9 mouse cellular contexts compared by ENCODE assay signal in the genomic region with DNA sequence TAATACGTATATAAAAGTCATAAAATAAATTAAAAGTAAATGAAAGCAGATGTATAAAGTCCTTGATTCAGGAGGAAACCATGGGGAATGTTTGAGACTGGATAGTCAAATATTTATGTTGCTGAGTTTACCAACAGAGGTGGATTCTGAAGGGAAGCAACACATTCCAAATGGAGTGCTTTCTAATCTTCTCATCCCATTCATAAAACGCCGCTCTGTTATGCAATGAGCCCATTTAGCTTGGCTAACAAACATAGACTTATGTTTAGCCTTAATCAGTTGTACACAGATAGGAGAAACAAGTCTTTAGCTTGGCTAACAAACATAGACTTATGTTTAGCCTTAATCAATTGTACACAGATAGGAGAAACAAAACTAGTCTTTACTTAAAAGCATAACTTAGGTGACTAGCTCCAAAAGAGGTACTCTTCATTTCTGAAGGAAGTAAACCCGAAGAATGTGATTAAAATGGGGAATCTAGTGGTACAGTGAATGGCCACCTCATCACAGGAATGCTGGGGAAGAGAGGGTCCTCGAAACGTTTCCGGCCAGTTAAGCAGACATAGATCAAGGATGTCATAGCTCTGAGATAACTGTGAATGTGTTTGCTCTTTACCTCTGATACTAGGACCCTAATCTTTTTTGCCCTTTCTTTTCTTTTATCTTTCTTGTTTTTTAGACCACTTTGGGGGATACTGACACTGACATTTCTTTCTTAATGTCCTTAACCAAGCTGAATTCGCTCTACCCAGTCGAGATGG. TPM values are rescaled to one million over a fixed set of nuclear protein-coding genes. Genes with fewer than 3 reads are reported as not detected.
A peak's percentile ranks its signal among the peaks of the same experiment; 100 is the strongest.
DNase-seq lines count a peak whose midpoint lies in the region; ATAC-seq and TF ChIP-seq lines count a peak whose summit lies in the region.
"Had no signal": no experiment of that assay in that cellular context is flagged by ENCODE, and none has a peak within 500 bp of the region (broad histone marks: within the 10 kb centered on the region; RNA-seq: fewer than 3 reads in every experiment).

No protein-coding gene starts in this region.

- peak in 1 of 2 experiments; percentile 45 for DNase-seq in cerebellum, adult 2 months
- no peak for DNase-seq in stomach, postnatal 0 days (ENCODE audit: low spot score)
- no peak for DNase-seq in Muller cell, postnatal 12 days (ENCODE audit: inconsistent ontology term)
- no peak for DNase-seq in ovary, postnatal 36 days (ENCODE audit: low spot score)
- no peak for DNase-seq in gastrocnemius, adult 2 months

- no peak overlapping the region for H3K27ac ChIP-seq in cerebellum, adult 2 months (ENCODE audit: insufficient read depth, low read length)
- no peak overlapping the region for H3K27ac ChIP-seq in stomach, embryonic 14.5 days (ENCODE audit: low read length)
- H3K27ac ChIP-seq in stomach, postnatal 0 days (replicated peaks), result no peak overlapping the region
- peak overlapping the region; percentile 81 for H3K27ac ChIP-seq in midbrain, embryonic 12.5 days (replicated peaks)
- no peak overlapping the region for H3K27ac ChIP-seq in gastrocnemius, adult 2 months

- H3K4me2 ChIP-seq in stomach, embryonic 14.5 days (replicated peaks; ENCODE audit: low read depth, low read length), result peak overlapping the region; percentile 75; the same call in 1 of the 2 replicates
- no peak overlapping the region for H3K4me2 ChIP-seq in stomach, postnatal 0 days (replicated peaks; ENCODE audit: low read depth)
- H3K4me2 ChIP-seq in midbrain, embryonic 12.5 days (replicated peaks), result peak overlapping the region; percentile 65

- TF ChIP-seq POLR2A in cerebellum, adult 2 months (IDR thresholded peaks at IDR 0.05; ENCODE audit: borderline replicate concordance, insufficient read depth, low read length), result no peak

- no peaks in the 10 kb centered on the region for H3K9me3 ChIP-seq in stomach, embryonic 14.5 days (ENCODE audit: control insufficient read depth, low read depth, low read length)
- H3K9me3 ChIP-seq in stomach, postnatal 0 days (ENCODE audit: control insufficient read depth, low read length), result no peaks in the 10 kb centered on the region
- no peaks in the 10 kb centered on the region for H3K9me3 ChIP-seq in midbrain, embryonic 12.5 days

- 20% methylated on average over 9 of the region's 9 CpGs for WGBS in cerebellum, adult 2 months
- WGBS in stomach, embryonic 14.5 days, result 55% methylated on average over 9 of the region's 9 CpGs
- 55% methylated on average over 9 of the region's 9 CpGs for WGBS in stomach, postnatal 0 days
- WGBS in midbrain, embryonic 12.5 days, result 52% methylated on average over 9 of the region's 9 CpGs

- ATAC-seq in cerebellum, adult (ENCODE audit: insufficient number of reproducible peaks, low FRiP score, low TSS enrichment), result no peak
- ATAC-seq in stomach, embryonic 14.5 days (ENCODE audit: insufficient number of reproducible peaks, insufficient read depth, low FRiP score, low read depth), result no peak
- ATAC-seq in stomach, postnatal 0 days (ENCODE audit: low FRiP score, low TSS enrichment), result no peak
- ATAC-seq in midbrain, embryonic 12.5 days (ENCODE audit: low FRiP score, low read depth), result no peak

- TF ChIP-seq CTCF in cerebellum, adult 2 months (IDR thresholded peaks at IDR 0.05; ENCODE audit: borderline replicate concordance, insufficient read depth, low read depth, low read length), result no peak
- TF ChIP-seq CTCF in stomach, postnatal 0 days (IDR thresholded peaks at IDR 0.05; ENCODE audit: low read depth), result no peak
- no peak for TF ChIP-seq CTCF in gastrocnemius, adult 2 months (IDR thresholded peaks at IDR 0.05)

- H3K9ac ChIP-seq in stomach, embryonic 14.5 days (replicated peaks; ENCODE audit: low read depth, low read length), result no peak overlapping the region
- no peak overlapping the region for H3K9ac ChIP-seq in stomach, postnatal 0 days (ENCODE audit: low read length)
- H3K9ac ChIP-seq in midbrain, embryonic 12.5 days (replicated peaks), result peak overlapping the region; percentile 58

- H3K4me3 ChIP-seq in cerebellum, adult 2 months (replicated peaks; ENCODE audit: insufficient read depth, low read depth, low read length), result peak overlapping the region; percentile 67
- H3K4me3 ChIP-seq in stomach, embryonic 14.5 days (ENCODE audit: low read depth, low read length), result no peak overlapping the region; the same call in 1 of the 2 replicates
- no peak overlapping the region for H3K4me3 ChIP-seq in stomach, postnatal 0 days (ENCODE audit: low read depth, low read length)
- peak overlapping the region; percentile 64 for H3K4me3 ChIP-seq in midbrain, embryonic 12.5 days
- no peak overlapping the region for H3K4me3 ChIP-seq in gastrocnemius, adult 2 months

- TF ChIP-seq EP300 in stomach, postnatal 0 days (optimal IDR thresholded peaks at IDR 0.05), result no peak

- no peaks in the 10 kb centered on the region for H3K36me3 ChIP-seq in stomach, embryonic 14.5 days (ENCODE audit: control insufficient read depth, insufficient read depth, low read length)
- H3K36me3 ChIP-seq in stomach, postnatal 0 days (ENCODE audit: control insufficient read depth, insufficient read depth, low read length), result no peaks in the 10 kb centered on the region
- no peaks in the 10 kb centered on the region for H3K36me3 ChIP-seq in midbrain, embryonic 12.5 days

- no peaks in the 10 kb centered on the region; the same call in 1 of the 2 replicates for H3K4me1 ChIP-seq in cerebellum, adult 2 months (ENCODE audit: control insufficient read depth, insufficient read depth, low read length)
- no peaks in the 10 kb centered on the region for H3K4me1 ChIP-seq in stomach, embryonic 14.5 days (ENCODE audit: control insufficient read depth, insufficient read depth, low read length)
- no peaks in the 10 kb centered on the region for H3K4me1 ChIP-seq in stomach, postnatal 0 days (replicated peaks; ENCODE audit: control insufficient read depth, insufficient read depth)
- peaks cover 6% of the 10 kb centered on the region for H3K4me1 ChIP-seq in midbrain, embryonic 12.5 days

- no peaks in the 10 kb centered on the region for H3K27me3 ChIP-seq in cerebellum, adult 2 months (ENCODE audit: control insufficient read depth, insufficient read depth, low read length)
- H3K27me3 ChIP-seq in stomach, embryonic 14.5 days (ENCODE audit: control insufficient read depth, insufficient read depth, low read length), result no peaks in the 10 kb centered on the region
- no peaks in the 10 kb centered on the region for H3K27me3 ChIP-seq in stomach, postnatal 0 days (ENCODE audit: control insufficient read depth, insufficient read depth, low read length)
- H3K27me3 ChIP-seq in midbrain, embryonic 12.5 days, result no peaks in the 10 kb centered on the region

- intact Hi-C loops in gastrocnemius, adult 2 months (cut with DNase I), result no loop called here

RNA-seq across cellular contexts. Expression of gene Rab3c, which starts 1.6 kb away (rescaled TPM):
- polyA plus RNA-seq in cerebellum, adult 2 months (2012; rRNA removed), result 57.5 and 61.2 TPM in 2 replicates
- polyA plus RNA-seq in stomach, embryonic 14.5 days (2014; fragmentation: Nextera tagmentation; extraction: Ambion mirVana), result 5.4 and 5.8 TPM in 2 replicates
- 3.1 and 3.3 TPM in 2 replicates for polyA plus RNA-seq in stomach, postnatal 0 days (2015; fragmentation: Nextera tagmentation; extraction: Ambion mirVana)
- polyA plus RNA-seq in midbrain, embryonic 12.5 days (2016; fragmentation: Nextera tagmentation; extraction: Ambion mirVana), result 87.8 and 90.8 TPM in 2 replicates
- not detected for total RNA-seq in gastrocnemius, adult 2 months (2021)
- total RNA-seq: granulocyte monocyte progenitor cell, adult 5-6 weeks had no signal

Comparison
In these comparisons a context has a peak if more than half of its experiments do, and no peak if none do; other contexts are left out.
1. H3K4me3 ChIP-seq: peak in cerebellum, adult 2 months (single experiment) and midbrain, embryonic 12.5 days (single experiment); none in stomach, embryonic 14.5 days (single experiment), stomach, postnatal 0 days (single experiment) and gastrocnemius, adult 2 months (single experiment).